Mouse (Mus musculus): ENCODE data around the gene Zfp128.
"Not testable (repeated sequence)": the region's sequence is repeated elsewhere in the genome, so short reads cannot be mapped to it uniquely, and the experiment has no call there.

Gene Zfp128

GRCm38 (mm10) chr7:12922729-12923128 lies 41.8 kb downstream of the Zfp128 start:
- no peak for DNase-seq

- DNase-seq = no peak
These were observed 45.3 kb downstream of the Zfp128 start for GRCm38 (mm10) chr7:12926316-12926715.

GRCm38 (mm10) chr7:12927191-12927680 lies 46.3 kb downstream of the Zfp128 start, which contains the start of gene Rnf225:
TSS of gene Rnf225 (plus strand) at chr7:12927416.
- DNase-seq = peak; percentile 53

GRCm38 (mm10) chr7:12927693-12928589 lies 47.0 kb downstream of the Zfp128 start:
- peak; percentile 24 for DNase-seq

- no peak for DNase-seq
These were observed 52.7 kb downstream of the Zfp128 start for GRCm38 (mm10) chr7:12933615-12934140.

GRCm38 (mm10) chr7:12934808-12935207 lies 53.8 kb downstream of the Zfp128 start:
- no peak for DNase-seq

GRCm38 (mm10) chr7:12937254-12937803 lies 56.4 kb downstream of the Zfp128 start:
- DNase-seq = not testable (repeated sequence)

- no peak for DNase-seq
These were observed 59.6 kb downstream of the Zfp128 start for GRCm38 (mm10) chr7:12940599-12940998.
